Mouse (Mus musculus): Measurements from ENCODE around the gene Myo10. TPM values are rescaled to one million over a fixed set of nuclear protein-coding genes. Genes with fewer than 3 reads are reported as not detected.

Gene Myo10
- polyA plus RNA-seq, 1 experiment from 2014 or later, result 23.9 TPM

GRCm38 (mm10) chr15:25850552-25850951 is 228.2 kb downstream of the Myo10 start:
- no peak overlapping the region for H3K9ac ChIP-seq
- WGBS, result 66% methylated on average over 11 of the region's 11 CpGs
- H3K4me3 ChIP-seq (replicated peaks), result no peak overlapping the region
- ATAC-seq, result no peak
- no peak overlapping the region for H3K4me2 ChIP-seq (replicated peaks)
- no peaks in the 10 kb centered on the region for H3K4me1 ChIP-seq (replicated peaks)
- H3K27me3 ChIP-seq (replicated peaks), result no peaks in the 10 kb centered on the region
- no peaks in the 10 kb centered on the region for H3K9me3 ChIP-seq
- H3K36me3 ChIP-seq, result no peaks in the 10 kb centered on the region
- H3K27ac ChIP-seq, result no peak overlapping the region

GRCm38 (mm10) chr15:25854270-25854904 is 232.1 kb downstream of the Myo10 start:
- 71% methylated on average over 18 of the region's 18 CpGs for WGBS
- no peaks in the 10 kb centered on the region for H3K4me1 ChIP-seq (replicated peaks)
- no peaks in the 10 kb centered on the region for H3K36me3 ChIP-seq
- no peaks in the 10 kb centered on the region for H3K27me3 ChIP-seq (replicated peaks)
- no peak overlapping the region for H3K4me2 ChIP-seq (replicated peaks)
- no peaks in the 10 kb centered on the region for H3K9me3 ChIP-seq
- H3K27ac ChIP-seq, result no peak overlapping the region
- ATAC-seq, result no peak
- H3K9ac ChIP-seq, result no peak overlapping the region
- H3K4me3 ChIP-seq (replicated peaks), result no peak overlapping the region

GRCm38 (mm10) chr15:25858611-25859058 is 236.3 kb downstream of the Myo10 start:
- Histone ChIP-seq H3K27ac (no peak overlapping the region), H3K4me3 (replicated peaks) (no peak overlapping the region), H3K9me3 (no peaks in the 10 kb centered on the region), H3K27me3 (replicated peaks) (no peaks in the 10 kb centered on the region), H3K4me1 (replicated peaks) (no peaks in the 10 kb centered on the region), H3K9ac (no peak overlapping the region), H3K4me2 (replicated peaks) (no peak overlapping the region), H3K36me3 (no peaks in the 10 kb centered on the region)
- ATAC-seq, result 0 out of 2 replicates have a peak, but pooled peaks have one; percentile 23
- 71% methylated on average over 10 of the region's 12 CpGs for WGBS

GRCm38 (mm10) chr15:25859469-25859868 is 237.1 kb downstream of the Myo10 start:
- Histone ChIP-seq H3K9me3 (no peaks in the 10 kb centered on the region), H3K27ac (no peak overlapping the region), H3K4me2 (replicated peaks) (no peak overlapping the region), H3K4me1 (replicated peaks) (no peaks in the 10 kb centered on the region), H3K36me3 (no peaks in the 10 kb centered on the region), H3K9ac (no peak overlapping the region), H3K4me3 (replicated peaks) (no peak overlapping the region), H3K27me3 (replicated peaks) (no peaks in the 10 kb centered on the region)
- 44% methylated on average over 3 of the region's 3 CpGs for WGBS
- no peak for ATAC-seq

GRCm38 (mm10) chr15:25861900-25862299 is 239.6 kb downstream of the Myo10 start:
- Histone ChIP-seq H3K27ac (no peak overlapping the region), H3K36me3 (no peaks in the 10 kb centered on the region), H3K27me3 (replicated peaks) (no peaks in the 10 kb centered on the region), H3K9ac (no peak overlapping the region), H3K4me2 (replicated peaks) (no peak overlapping the region), H3K4me1 (replicated peaks) (no peaks in the 10 kb centered on the region), H3K9me3 (no peaks in the 10 kb centered on the region), H3K4me3 (replicated peaks) (no peak overlapping the region)
- ATAC-seq, result no peak
- WGBS, result 80% methylated on average over 7 of the region's 7 CpGs

Other genes starting within 250 kb of the Myo10 start
- 26.6 and 32.7 TPM in 2 replicates for gene Basp1, start 208.8 kb upstream of the Myo10 start, polyA plus RNA-seq (2015; fragmentation: Nextera tagmentation; extraction: Ambion mirVana)
- gene Retreg1, start 220.7 kb downstream of the Myo10 start, polyA plus RNA-seq (2015; fragmentation: Nextera tagmentation; extraction: Ambion mirVana), result 10.7 and 11.4 TPM in 2 replicates

All from intestine, embryonic 15.5 days (tissue).